Mouse (Mus musculus) intestine, embryonic 14.5 days (tissue): ENCODE measurements around the gene Chmp4b. TPM values are rescaled to one million over a fixed set of nuclear protein-coding genes. Genes with fewer than 3 reads are reported as not detected.

ENCODE experiments used
- ATAC-seq: fragments of 200-750 bp; cut with Nextera tagmentation; replicated peaks from 2 replicates; pipeline ENCODE4 v1.8.0; 2017; ENCODE audit warnings: low read depth, moderate number of reproducible peaks, moderate TSS enrichment, moderate library complexity; ENCODE audit not compliant: low FRiP score, low TSS enrichment
- DNase-seq: peaks from one replicate; pipeline ENCODE4 v3.0.0-alpha.2; 2018; ENCODE audit warnings: low spot score
- H3K27ac ChIP-seq: fragments of 300-500 bp; sonication (generic); 2 replicates; pipeline ENCODE4 v1.5.1; 2014; ENCODE audit warnings: low read depth, mild to moderate bottlenecking, control low read depth
- H3K27me3 ChIP-seq: fragments of 300-500 bp; sonication (generic); replicated peaks from 2 replicates; pipeline ENCODE4 v1.6.1; 2014; ENCODE audit warnings: low read length, control low read depth; ENCODE audit not compliant: control insufficient read depth, insufficient read depth
- H3K36me3 ChIP-seq: fragments of 300-500 bp; sonication (generic); 2 replicates; pipeline ENCODE4 v1.6.1; 2014; ENCODE audit warnings: low read length, control low read depth; ENCODE audit not compliant: control insufficient read depth, insufficient read depth
- H3K4me1 ChIP-seq: fragments of 300-500 bp; sonication (generic); replicated peaks from 2 replicates; pipeline ENCODE4 v1.6.1; 2014; ENCODE audit warnings: low read length, control low read depth, mixed read lengths; ENCODE audit not compliant: control insufficient read depth, insufficient read depth
- H3K4me2 ChIP-seq: fragments of 300-500 bp; sonication (generic); 2 replicates; pipeline ENCODE4 v1.6.1; 2014; ENCODE audit warnings: low read length
- H3K4me3 ChIP-seq: fragments of 300-500 bp; sonication (generic); 2 replicates; pipeline ENCODE4 v1.5.1; 2014; ENCODE audit warnings: low read depth, low read length, control low read depth, mixed read lengths
- H3K9ac ChIP-seq: fragments of 300-500 bp; sonication (generic); 2 replicates; pipeline ENCODE4 v1.6.1; 2014; ENCODE audit warnings: mild to moderate bottlenecking, low read length
- H3K9me3 ChIP-seq: fragments of 300-500 bp; sonication (generic); 2 replicates; pipeline ENCODE4 v1.6.1; 2016; ENCODE audit warnings: low read length, control low read depth; ENCODE audit not compliant: control insufficient read depth
- WGBS: fragments of 180-500 bp; shearing (Covaris S2); extraction: QIAGEN DNeasy Blood & Tissue Kit; methylation state at CpG from one replicate; pipeline ENCODE4 v1.1.7; 2014; 5-methylcytosine and 5-hydroxymethylcytosine counted together
- polyA plus RNA-seq: library from polyadenylated mRNA; unstranded; fragments of >200 nt; fragmentation: Nextera tagmentation; extraction: Ambion mirVana; gene quantifications from 2 replicates; pipeline ENCODE4 v1.2.1, GENCODE M21; 2014

Gene Chmp4b
- polyA plus RNA-seq, 1 experiment from 2014 or later = 15.8 TPM

DNA sequence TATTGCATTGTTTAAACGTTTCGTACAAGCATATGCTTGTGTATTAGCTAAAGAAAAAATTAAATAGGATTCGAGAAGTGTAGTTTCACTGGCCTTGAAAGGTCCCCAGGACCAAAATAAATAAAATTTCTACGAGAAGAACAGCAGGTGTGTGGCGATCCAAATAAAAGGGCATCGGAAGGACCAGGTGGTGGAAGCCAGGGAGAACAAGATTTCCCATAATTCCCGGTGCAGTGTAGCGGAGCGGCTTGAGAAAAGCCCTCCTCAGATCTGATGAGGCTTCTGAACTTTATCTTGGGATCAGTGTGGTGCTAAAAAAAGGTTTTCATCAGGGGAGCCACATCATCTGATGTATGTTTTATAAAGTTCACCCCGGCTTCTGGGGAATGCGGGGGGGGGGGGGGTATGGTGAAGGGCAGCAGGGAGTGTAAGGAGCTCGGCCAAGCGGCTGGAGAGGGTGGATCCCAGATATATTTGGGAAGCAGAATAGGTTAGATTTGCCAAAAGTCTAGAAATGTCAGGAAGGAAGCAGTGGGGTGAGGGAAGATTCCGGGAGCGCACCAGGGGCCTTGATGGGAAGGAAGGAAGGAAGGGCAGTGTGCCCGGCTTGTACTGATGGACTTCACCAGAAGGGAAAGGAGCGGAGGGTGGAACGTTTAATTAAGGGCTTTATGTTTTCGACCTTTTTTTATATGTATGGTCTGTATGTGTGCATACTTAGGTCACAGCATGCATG, 36.5 kb upstream of the Chmp4b start:
- ATAC-seq (no peak), DNase-seq (no peak)
- Histone ChIP-seq H3K4me3 (no peak overlapping the region), H3K27me3 (no peaks in the 10 kb centered on the region), H3K9ac (no peak overlapping the region), H3K4me2 (peak overlapping the region; percentile 75; the same call in 1 of the 2 replicates), H3K9me3 (no peaks in the 10 kb centered on the region), H3K27ac (no peak overlapping the region), H3K4me1 (peaks cover 6% of the 10 kb centered on the region), H3K36me3 (no peaks in the 10 kb centered on the region)
- WGBS = 69% methylated on average over 19 of the region's 19 CpGs

GRCm38 (mm10) chr2:154615674-154616073, 35.8 kb upstream of the Chmp4b start:
- no peaks in the 10 kb centered on the region for H3K9me3 ChIP-seq
- H3K4me1 ChIP-seq = peaks cover 6% of the 10 kb centered on the region
- no peaks in the 10 kb centered on the region for H3K27me3 ChIP-seq
- no peak overlapping the region for H3K4me3 ChIP-seq
- no peaks in the 10 kb centered on the region for H3K36me3 ChIP-seq
- no peak for ATAC-seq
- no peak overlapping the region for H3K4me2 ChIP-seq
- 94% methylated on average over 5 of the region's 5 CpGs for WGBS
- H3K9ac ChIP-seq = no peak overlapping the region
- H3K27ac ChIP-seq = no peak overlapping the region
- no peak for DNase-seq

GRCm38 (mm10) chr2:154617061-154617460, 34.4 kb upstream of the Chmp4b start:
- no peak for ATAC-seq
- no peak for DNase-seq
- Histone ChIP-seq H3K36me3 (no peaks in the 10 kb centered on the region), H3K4me1 (peaks cover 6% of the 10 kb centered on the region), H3K4me2 (no peak overlapping the region), H3K27me3 (no peaks in the 10 kb centered on the region), H3K9ac (no peak overlapping the region), H3K4me3 (no peak overlapping the region), H3K27ac (no peak overlapping the region), H3K9me3 (no peaks in the 10 kb centered on the region)
- WGBS = 93% methylated on average over 3 of the region's 3 CpGs

- no peak for ATAC-seq
- H3K36me3 ChIP-seq = no peaks in the 10 kb centered on the region
- WGBS = 73% methylated on average over 5 of the region's 5 CpGs
These were observed 29.8 kb upstream of the Chmp4b start for GRCm38 (mm10) chr2:154621684-154622083.

GRCm38 (mm10) chr2:154624137-154624536, 27.4 kb upstream of the Chmp4b start:
- no peak overlapping the region for H3K9ac ChIP-seq
- H3K27me3 ChIP-seq = no peaks in the 10 kb centered on the region
- no peak overlapping the region for H3K27ac ChIP-seq
- H3K4me3 ChIP-seq = no peak overlapping the region
- no peak for DNase-seq
- H3K9me3 ChIP-seq = no peaks in the 10 kb centered on the region
- no peak overlapping the region for H3K4me2 ChIP-seq
- no peaks in the 10 kb centered on the region for H3K36me3 ChIP-seq
- ATAC-seq = no peak
- no peaks in the 10 kb centered on the region for H3K4me1 ChIP-seq

More at GRCm38 (mm10) chr2:154621684-154622083, 29.8 kb upstream of the Chmp4b start:
- Histone ChIP-seq H3K27me3 (no peaks in the 10 kb centered on the region), H3K4me2 (no peak overlapping the region), H3K4me3 (no peak overlapping the region), H3K9me3 (no peaks in the 10 kb centered on the region), H3K4me1 (no peaks in the 10 kb centered on the region), H3K27ac (no peak overlapping the region), H3K9ac (no peak overlapping the region)
- DNase-seq = no peak

DNA sequence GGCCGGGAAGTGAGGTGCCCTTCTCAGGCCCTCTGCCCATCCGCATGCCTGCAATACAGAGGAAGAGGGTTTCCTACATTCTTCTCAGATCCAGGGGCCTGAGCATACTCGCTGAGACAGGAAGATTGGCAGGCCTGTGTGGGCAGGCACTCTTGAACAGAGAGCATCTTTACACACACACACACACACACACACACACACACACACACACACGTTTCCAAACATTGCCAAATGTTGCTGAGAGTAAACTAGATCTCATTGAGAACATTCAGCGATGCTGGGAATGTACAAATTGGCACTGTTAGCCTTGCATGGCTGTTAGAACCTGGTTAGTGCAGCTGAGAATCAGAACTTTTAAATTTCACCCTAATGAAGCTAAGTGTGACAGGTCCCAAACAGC, 21.0 kb upstream of the Chmp4b start:
- no peak overlapping the region for H3K4me2 ChIP-seq
- no peak overlapping the region for H3K9ac ChIP-seq
- no peaks in the 10 kb centered on the region for H3K4me1 ChIP-seq
- ATAC-seq (no peak), DNase-seq (no peak)
- H3K27ac ChIP-seq = no peak overlapping the region
- no peaks in the 10 kb centered on the region for H3K9me3 ChIP-seq
- H3K4me3 ChIP-seq = no peak overlapping the region
- no peaks in the 10 kb centered on the region for H3K27me3 ChIP-seq
- peaks cover 10% of the 10 kb centered on the region; the same call in 1 of the 2 replicates for H3K36me3 ChIP-seq
- 79% methylated on average over 5 of the region's 5 CpGs for WGBS

DNA sequence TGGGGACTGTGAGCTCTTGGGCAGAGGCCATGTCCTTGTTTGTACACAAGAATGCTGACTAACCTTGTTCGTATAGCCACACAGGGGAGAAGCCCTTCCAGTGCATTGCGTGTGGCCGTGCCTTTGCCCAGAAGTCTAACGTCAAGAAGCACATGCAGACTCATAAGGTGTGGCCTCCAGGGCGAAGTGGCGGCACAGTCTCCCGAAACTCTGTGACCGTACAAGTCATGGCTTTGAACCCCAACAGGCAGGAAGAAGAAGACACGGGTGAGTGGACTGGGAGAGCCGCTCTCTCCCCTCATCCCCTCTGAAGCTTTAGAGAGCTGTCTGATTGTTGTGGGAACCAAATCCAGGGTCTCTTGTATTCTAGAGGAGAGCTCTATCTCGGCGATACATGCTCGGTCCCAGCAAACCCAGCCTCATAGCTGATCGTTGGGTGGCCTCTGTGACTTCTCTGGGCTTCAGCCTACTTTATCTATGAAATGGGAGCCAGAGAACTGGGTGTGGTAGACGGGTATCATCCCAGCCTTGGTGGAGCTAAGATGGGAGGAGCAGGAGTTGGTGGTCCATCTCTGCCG, 19.2 kb upstream of the Chmp4b start:
- no peak overlapping the region for H3K27ac ChIP-seq
- ATAC-seq (no peak), DNase-seq (no peak)
- H3K9me3 ChIP-seq = no peaks in the 10 kb centered on the region
- no peaks in the 10 kb centered on the region for H3K27me3 ChIP-seq
- H3K4me1 ChIP-seq = no peaks in the 10 kb centered on the region
- H3K4me3 ChIP-seq = no peak overlapping the region
- H3K36me3 ChIP-seq = peaks cover 13% of the 10 kb centered on the region; the same call in 1 of the 2 replicates
- 90% methylated on average over 16 of the region's 16 CpGs for WGBS
- H3K4me2 ChIP-seq = no peak overlapping the region
- no peak overlapping the region for H3K9ac ChIP-seq

DNA sequence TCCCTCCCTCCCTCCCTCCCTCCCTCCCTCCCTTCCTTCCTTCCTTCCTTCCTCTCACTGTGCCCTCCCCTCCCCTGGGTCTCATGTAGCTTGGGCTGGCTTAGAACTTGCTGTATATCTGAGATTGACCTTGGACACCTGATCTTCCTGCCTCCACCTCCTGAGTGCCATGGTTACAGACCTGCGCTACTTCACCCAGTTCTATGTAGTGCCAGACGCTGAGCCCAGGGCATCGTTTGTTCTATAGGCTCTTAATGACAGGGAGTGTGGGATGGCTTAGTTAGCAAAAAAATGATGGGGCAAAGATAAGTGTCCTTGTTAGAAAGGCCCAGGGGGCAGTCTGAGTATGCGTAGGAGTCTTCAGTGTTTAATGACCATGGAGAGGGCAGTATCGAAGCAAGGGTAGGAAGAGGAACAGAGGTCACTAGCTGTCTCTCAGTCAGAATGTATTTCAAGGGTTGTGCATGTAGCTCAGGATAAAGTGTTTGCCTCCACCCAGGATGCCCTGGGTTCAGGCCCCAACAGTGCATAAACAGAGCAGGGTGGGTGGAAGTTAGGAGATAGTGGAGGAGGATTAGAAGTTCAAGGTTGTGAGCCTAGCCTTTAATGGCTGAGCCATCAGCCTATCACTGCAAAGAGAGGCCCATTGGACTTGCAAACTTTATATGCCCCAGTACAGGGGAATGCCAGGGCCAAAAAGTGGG, 18.3 kb upstream of the Chmp4b start:
- Histone ChIP-seq H3K4me3 (no peak overlapping the region), H3K36me3 (peaks cover 17% of the 10 kb centered on the region), H3K27ac (no peak overlapping the region), H3K9ac (no peak overlapping the region), H3K4me2 (no peak overlapping the region), H3K9me3 (peaks cover under 1% of the 10 kb centered on the region), H3K4me1 (no peaks in the 10 kb centered on the region), H3K27me3 (no peaks in the 10 kb centered on the region)
- 88% methylated on average over 5 of the region's 5 CpGs for WGBS
- ATAC-seq (no peak), DNase-seq (no peak)
